Mouse (Mus musculus) bone marrow macrophage, adult 2 months (primary cell): ENCODE data around the gene Pik3ca.

Experiments used
- CTCF ChIP-seq: IDR thresholded peaks from 2 replicates; pipeline ENCODE4 v1.5.1; 2012; ENCODE audit warnings: low read depth, mild to moderate bottlenecking, low read length, moderate library complexity
- POLR2A ChIP-seq: IDR thresholded peaks from 2 replicates; pipeline ENCODE4 v1.6.1; 2012; ENCODE audit warnings: mild to moderate bottlenecking, low read depth, low read length, borderline replicate concordance

GRCm38 (mm10) chr3:32496711-32497070 lies 99.2 kb downstream of the Pik3ca start:
- no peak for TF ChIP-seq POLR2A
- TF ChIP-seq CTCF, result no peak
